Mouse (Mus musculus): ENCODE measurements around the gene Sncg. TPM values are rescaled to one million over a fixed set of nuclear protein-coding genes. Genes with fewer than 3 reads are reported as not detected.

Sncg gene
- polyA plus RNA-seq, 2 experiments from 2014 or later: not detected

DNA sequence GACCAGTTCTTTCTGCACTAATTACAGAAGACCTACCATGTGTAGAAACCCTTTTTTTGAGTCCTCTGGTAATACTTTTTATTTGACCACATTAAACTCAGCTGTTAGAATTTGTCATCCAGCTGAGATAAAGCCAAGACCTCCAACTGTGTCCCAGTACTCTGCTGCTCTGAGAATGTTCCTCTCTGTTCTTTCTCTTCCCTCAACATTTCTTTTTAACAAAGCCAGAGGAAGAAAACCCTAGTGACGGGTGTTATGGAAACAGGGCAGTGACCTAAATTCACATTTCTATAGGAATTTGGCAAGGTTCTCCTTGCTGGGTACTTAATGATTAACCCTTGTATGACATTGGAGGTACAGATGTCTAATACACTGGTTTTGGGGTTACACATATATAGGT is 35.1 kb downstream of the Sncg start:
- no peak for ATAC-seq

DNA sequence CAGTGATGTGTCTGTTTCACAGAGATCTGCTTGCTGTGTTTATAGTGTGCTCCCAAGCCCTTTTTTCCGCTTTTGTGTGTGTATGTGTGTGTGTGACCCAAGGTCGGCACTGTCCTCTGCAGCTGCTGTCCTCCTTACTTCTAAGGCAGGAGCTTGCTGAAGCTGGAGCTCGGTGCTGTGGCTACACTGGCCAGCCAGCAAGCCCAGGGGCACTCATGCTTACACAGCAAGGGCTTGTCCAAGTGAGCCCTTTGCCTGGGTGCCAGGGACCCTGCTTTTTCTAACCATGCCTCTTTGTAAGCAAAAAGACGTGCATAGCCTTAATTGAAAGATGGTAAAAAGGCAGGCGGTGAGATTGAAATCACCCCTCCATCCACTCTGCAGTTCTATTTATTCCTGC is 42.1 kb downstream of the Sncg start:
- no peak for ATAC-seq

DNA sequence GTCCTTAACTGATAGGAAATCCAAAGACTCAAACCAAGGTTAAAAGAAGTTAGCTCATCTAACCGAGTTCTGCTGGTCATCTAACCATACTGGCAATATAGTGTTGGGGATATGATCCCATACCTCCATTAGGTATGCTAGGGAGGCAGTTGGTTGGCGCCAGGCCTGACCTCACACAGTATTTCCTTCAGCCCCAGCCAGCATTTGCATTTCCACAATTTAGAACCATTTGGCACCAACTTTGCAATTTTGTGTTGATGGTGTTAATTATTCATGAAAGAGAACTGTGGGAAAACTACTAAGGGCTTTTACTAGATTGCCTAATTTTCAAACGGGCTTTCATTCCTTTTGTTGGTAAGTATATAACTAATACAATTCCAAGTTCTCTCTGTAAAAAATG is 42.7 kb downstream of the Sncg start:
- ATAC-seq: no peak

DNA sequence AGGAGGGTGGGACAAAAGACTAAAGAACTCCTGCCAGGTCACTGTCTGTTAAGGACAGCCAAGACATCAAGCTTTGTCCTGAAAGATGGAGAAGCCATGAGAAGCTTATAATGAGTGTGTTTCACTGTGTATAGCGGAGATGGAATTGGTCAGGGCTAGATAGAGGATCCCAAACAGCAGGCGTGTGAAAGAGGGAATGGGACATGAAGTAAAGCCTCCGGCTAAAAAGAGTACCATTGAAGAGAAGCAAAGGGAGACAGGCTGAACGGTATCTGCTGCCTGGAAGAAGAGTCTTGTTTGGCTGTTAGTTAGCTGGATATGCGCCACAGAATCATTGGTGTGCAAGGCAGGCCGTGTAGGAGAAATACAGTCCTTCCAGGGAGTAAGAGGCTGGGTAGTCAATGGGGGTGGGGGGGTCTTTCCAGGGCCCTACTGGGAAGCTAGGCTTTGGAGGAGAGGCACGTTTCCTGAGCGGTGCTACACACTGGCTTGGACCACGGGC is 43.9 kb downstream of the Sncg start:
- no peak for ATAC-seq

DNA sequence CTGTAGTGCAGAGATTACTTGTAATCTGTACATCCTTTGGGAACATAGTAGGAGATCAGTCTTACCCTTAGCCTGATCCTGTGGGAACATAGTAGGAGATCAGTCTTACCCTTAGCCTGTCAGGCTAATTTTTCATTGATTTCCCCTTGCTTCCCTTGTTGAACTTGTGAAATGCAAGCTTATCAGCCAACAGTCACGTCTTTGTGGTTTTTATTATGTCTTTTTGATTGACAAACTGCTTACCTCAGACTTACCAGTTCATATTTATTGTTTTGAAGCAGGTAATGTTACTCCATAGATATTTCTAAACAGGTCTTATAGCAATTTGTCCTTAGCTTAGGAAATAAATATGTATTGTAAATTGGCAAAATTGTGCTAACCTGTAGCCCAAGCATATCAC is 47.0 kb downstream of the Sncg start:
- no peak for ATAC-seq

DNA sequence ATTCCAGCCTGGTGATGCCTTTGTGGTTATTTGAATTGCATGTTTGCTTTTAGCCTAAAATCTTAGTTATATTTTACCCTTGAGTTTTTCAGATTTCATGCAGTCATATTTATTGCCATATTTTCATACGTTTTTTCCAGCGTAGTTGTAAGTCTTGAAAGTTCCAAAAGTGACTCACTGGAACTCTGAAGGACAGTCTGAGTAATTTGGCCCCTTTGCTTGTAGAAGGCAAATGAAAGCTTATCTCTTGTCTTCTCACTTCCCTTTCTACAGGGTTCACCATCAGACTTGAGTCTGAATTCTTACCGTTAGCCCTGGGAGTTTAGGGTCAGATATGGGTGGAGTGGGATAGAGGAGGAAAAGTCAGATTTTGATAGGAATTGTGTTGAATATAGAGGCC is 48.0 kb downstream of the Sncg start:
- no peak for ATAC-seq

DNA sequence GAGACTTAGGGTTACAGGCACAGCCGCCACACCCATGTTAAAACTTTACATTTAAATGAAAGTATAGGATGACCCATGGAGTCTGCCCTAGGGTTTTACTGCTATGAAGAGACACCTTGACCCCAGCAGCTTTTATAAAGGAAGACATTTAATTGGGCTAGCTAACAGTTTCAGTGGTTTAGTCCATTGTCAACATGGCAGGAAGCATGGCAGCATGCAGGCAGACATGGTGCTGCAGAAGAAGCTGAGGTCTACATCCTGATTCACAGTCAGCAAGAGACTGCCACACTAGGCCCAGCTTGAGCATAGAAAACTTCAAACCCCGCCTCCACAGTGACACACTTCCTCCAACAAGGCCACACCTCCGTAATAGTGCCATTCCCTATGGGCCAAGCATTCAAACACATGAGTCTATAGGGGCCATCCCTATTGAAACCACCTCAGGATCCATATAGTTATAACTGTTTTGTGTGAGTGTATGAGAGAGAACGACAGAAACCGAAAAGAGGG is 51.0 kb downstream of the Sncg start:
- no peak for ATAC-seq

Other genes with a start within 250 kb of the Sncg start
- not detected for gene Npy4r, start 222.3 kb downstream of the Sncg start, polyA plus RNA-seq (2017; shearing (Covaris generic))
- not detected for gene Gprin2, start 173.1 kb downstream of the Sncg start, polyA plus RNA-seq (2017; shearing (Covaris generic))
- under 1 TPM in 1 of 2 experiments, not detected in 1; 0.19 TPM for gene Syt15, start 155.2 kb downstream of the Sncg start, polyA plus RNA-seq (2017; shearing (Covaris generic))
- 1 to 10 TPM; 8.3 to 9.2 TPM for gene Shld2, start 64.3 kb downstream of the Sncg start, polyA plus RNA-seq (2017; shearing (Covaris generic))
- 10 to 100 TPM; 37.3 to 50.1 TPM for gene Glud1, start 64.1 kb downstream of the Sncg start, polyA plus RNA-seq (2017; shearing (Covaris generic))
- gene Fam25c, start 19.4 kb downstream of the Sncg start, polyA plus RNA-seq (2017; shearing (Covaris generic)): not detected
- not detected for gene Mmrn2, start 676 bp upstream of the Sncg start, polyA plus RNA-seq (2017; shearing (Covaris generic))
- under 1 TPM; 0.38 to 0.40 TPM for gene Bmpr1a, start 128.6 kb upstream of the Sncg start, polyA plus RNA-seq (2017; shearing (Covaris generic))
- not detected for gene 9230112D13Rik, start 148.0 kb upstream of the Sncg start, polyA plus RNA-seq (2017; shearing (Covaris generic))
- gene Ldb3, start 213.9 kb upstream of the Sncg start, polyA plus RNA-seq (2017; shearing (Covaris generic)): not detected
- not detected for gene Opn4, start 225.4 kb upstream of the Sncg start, polyA plus RNA-seq (2017; shearing (Covaris generic))

All from activated CD4-positive, CD25-positive, alpha-beta regulatory T cell, adult 4 months (primary cell).